ENCODE assay signal across 8 mouse cellular contexts in the genomic region with DNA sequence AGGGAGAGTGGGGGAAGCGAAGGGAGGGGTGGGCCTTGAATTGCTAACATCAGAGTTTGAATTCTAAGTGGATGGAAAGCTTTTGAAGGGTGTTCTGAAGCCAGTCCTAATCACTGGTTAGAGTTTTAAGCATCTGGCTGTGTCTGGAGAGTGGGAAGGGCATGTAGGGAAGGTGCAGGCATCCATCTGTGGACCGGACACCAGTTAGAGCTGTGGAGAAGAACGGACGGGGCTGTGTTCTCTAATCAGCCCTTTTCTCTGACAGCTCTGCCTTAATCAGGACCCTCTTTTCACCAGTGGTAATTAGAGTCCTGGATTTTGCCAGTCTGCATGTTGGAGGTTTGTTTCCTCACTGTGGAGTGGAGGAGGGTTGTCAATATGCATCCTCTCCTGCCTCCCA. TPM values are rescaled to one million over a fixed set of nuclear protein-coding genes. Genes with fewer than 3 reads are reported as not detected.
A peak's percentile ranks its signal among the peaks of the same experiment; 100 is the strongest.
DNase-seq lines count a peak whose midpoint lies in the region; ATAC-seq and TF ChIP-seq lines count a peak whose summit lies in the region.
"Had no signal": no experiment of that assay in that cellular context is flagged by ENCODE, and none has a peak within 500 bp of the region (broad histone marks: within the 10 kb centered on the region; RNA-seq: fewer than 3 reads in every experiment).

No protein-coding gene starts in this region.

- H3K9me3 ChIP-seq in liver, embryonic 11.5 days (ENCODE audit: control insufficient read depth, low read length): no peaks in the 10 kb centered on the region
- H3K9me3 ChIP-seq in forebrain, embryonic 12.5 days: no peaks in the 10 kb centered on the region
- no peaks in the 10 kb centered on the region for H3K9me3 ChIP-seq in hindbrain, embryonic 16.5 days (ENCODE audit: control insufficient read depth, low read length)

- peaks cover 28% of the 10 kb centered on the region for H3K4me1 ChIP-seq in liver, embryonic 11.5 days (replicated peaks; ENCODE audit: control insufficient read depth, insufficient read depth, low read length)
- H3K4me1 ChIP-seq in forebrain, embryonic 12.5 days: peaks cover 28% of the 10 kb centered on the region
- peaks cover 25% of the 10 kb centered on the region for H3K4me1 ChIP-seq in hindbrain, embryonic 16.5 days (ENCODE audit: control insufficient read depth, insufficient read depth, low read depth, low read length)

- DNase-seq in liver, embryonic 11.5 days (ENCODE audit: low spot score): no peak
- DNase-seq in liver: no peak
- no peak for DNase-seq in left cerebral cortex, adult 8-10 months (ENCODE audit: low spot score in 2 of 2)
- no peak for DNase-seq in left cerebral cortex, postnatal 25 days (ENCODE audit: low spot score in 2 of 2)
- DNase-seq: cerebellum, adult 18-20 months had no signal

- peaks cover 13% of the 10 kb centered on the region; the same call in 1 of the 2 replicates for H3K36me3 ChIP-seq in liver, embryonic 11.5 days (ENCODE audit: control insufficient read depth, insufficient read depth, low read length)
- H3K36me3 ChIP-seq in forebrain, embryonic 12.5 days (replicated peaks): peaks cover 18% of the 10 kb centered on the region
- peaks cover 2% of the 10 kb centered on the region; the same call in 1 of the 2 replicates for H3K36me3 ChIP-seq in hindbrain, embryonic 16.5 days (ENCODE audit: control insufficient read depth, insufficient read depth, low read length)
- H3K36me3 ChIP-seq in myocyte (ENCODE audit: control insufficient read depth, insufficient read depth): peaks cover 8% of the 10 kb centered on the region

- 71% methylated on average over 4 of the region's 4 CpGs for WGBS in liver, embryonic 11.5 days
- WGBS in forebrain, embryonic 12.5 days: 69% methylated on average over 4 of the region's 4 CpGs
- 76% methylated on average over 4 of the region's 4 CpGs for WGBS in hindbrain, embryonic 16.5 days

- ATAC-seq in liver, embryonic 11.5 days (replicated peaks; ENCODE audit: low FRiP score): no peak
- ATAC-seq in forebrain, embryonic 12.5 days (ENCODE audit: low FRiP score): no peak
- no peak for ATAC-seq in hindbrain, embryonic 16.5 days

- intact Hi-C loops in left cerebral cortex, postnatal 25 days (cut with DNase I): loop anchor here (5.0 kb wide), 1 partner anchor 133 kb away; the partner anchor contains the start of genes Raly and a

- no peak overlapping the region for H3ac ChIP-seq in myocyte (ENCODE audit: control insufficient read depth, insufficient read length)

- H3K4me3 ChIP-seq in liver, embryonic 11.5 days (ENCODE audit: low read depth, low read length): peak overlapping the region; percentile 82
- no peak overlapping the region for H3K4me3 ChIP-seq in forebrain, embryonic 12.5 days (replicated peaks)
- H3K4me3 ChIP-seq in hindbrain, embryonic 16.5 days (ENCODE audit: low read length): no peak overlapping the region
- peak overlapping the region; percentile 97 for H3K4me3 ChIP-seq in myocyte

- no peak for TF ChIP-seq POLR2A in myocyte (IDR thresholded peaks at IDR 0.05; ENCODE audit: insufficient read length, low read depth)

- H3K27me3 ChIP-seq in liver, embryonic 11.5 days (replicated peaks; ENCODE audit: control insufficient read depth, insufficient read depth, low read length): no peaks in the 10 kb centered on the region
- no peaks in the 10 kb centered on the region for H3K27me3 ChIP-seq in forebrain, embryonic 12.5 days
- H3K27me3 ChIP-seq in hindbrain, embryonic 16.5 days (replicated peaks; ENCODE audit: control insufficient read depth, insufficient read depth, low read length): no peaks in the 10 kb centered on the region
- no peaks in the 10 kb centered on the region for H3K27me3 ChIP-seq in myocyte (ENCODE audit: control insufficient read depth, insufficient read depth, insufficient read length)

- H3K79me2 ChIP-seq in myocyte (ENCODE audit: control insufficient read depth, insufficient read depth): peaks cover 70% of the 10 kb centered on the region

- H3K27ac ChIP-seq in liver, embryonic 11.5 days (ENCODE audit: low read depth, low read length): peak overlapping the region; percentile 32; the same call in 1 of the 2 replicates
- peak overlapping the region; percentile 37; the same call in 1 of the 2 replicates for H3K27ac ChIP-seq in forebrain, embryonic 12.5 days
- H3K27ac ChIP-seq in hindbrain, embryonic 16.5 days (ENCODE audit: low read depth, low read length): no peak overlapping the region

- peak overlapping the region; percentile 26; the same call in 1 of the 2 replicates for H3K9ac ChIP-seq in liver, embryonic 11.5 days (ENCODE audit: low read depth, low read length)
- peak overlapping the region; percentile 33; the same call in 1 of the 2 replicates for H3K9ac ChIP-seq in forebrain, embryonic 12.5 days
- no peak overlapping the region for H3K9ac ChIP-seq in hindbrain, embryonic 16.5 days (ENCODE audit: low read depth, low read length)

- peak overlapping the region; percentile 76 for H3K4me2 ChIP-seq in liver, embryonic 11.5 days
- H3K4me2 ChIP-seq in forebrain, embryonic 12.5 days: peak overlapping the region; percentile 98
- H3K4me2 ChIP-seq in hindbrain, embryonic 16.5 days (ENCODE audit: low read length): peak overlapping the region; percentile 27
- peak overlapping the region; percentile 93 for H3K4me2 ChIP-seq in myocyte (ENCODE audit: low read depth)

TF ChIP-seq in myocyte, 11 proteins besides CTCF, POLR2A, EP300 and RAD21:
- TF ChIP-seq E2F4 (IDR thresholded peaks at IDR 0.05; ENCODE audit: insufficient read depth) (no peak), TCF3 (IDR thresholded peaks at IDR 0.05; ENCODE audit: insufficient read length, low read depth) (no peak), MAX (IDR thresholded peaks at IDR 0.05; ENCODE audit: low read depth) (no peak), SRF (IDR thresholded peaks at IDR 0.05; ENCODE audit: control insufficient read depth, insufficient read length, low read depth) (no peak), MYOD1 (IDR thresholded peaks at IDR 0.05; ENCODE audit: control insufficient read depth in 1 of 3, insufficient read length in 2 of 3, low read depth in 2 of 3) (no peak), POLR2AphosphoS2 (IDR thresholded peaks at IDR 0.05; ENCODE audit: insufficient read length, low read depth) (no peak)
TF ChIP-seq in myocyte: peak in this region for 0.

RNA-seq across cellular contexts. Expression of gene Chmp4b, which starts 7.6 kb away (rescaled TPM):
- 9.3 and 10.9 TPM in 2 replicates for polyA plus RNA-seq in liver, embryonic 11.5 days (2014; fragmentation: Nextera tagmentation; extraction: Ambion mirVana)
- 20.9 and 21.8 TPM in 2 replicates for polyA plus RNA-seq in forebrain, embryonic 12.5 days (2016; fragmentation: Nextera tagmentation; extraction: Ambion mirVana)
- 23.0 and 32.2 TPM in 2 replicates for polyA plus RNA-seq in hindbrain, embryonic 16.5 days (2015; fragmentation: Nextera tagmentation; extraction: Ambion mirVana)
- polyA plus RNA-seq in myocyte (2012; fragmentation: generic; extraction: Trizol): 172 TPM
- 100 to 1,000 TPM; 201 to 231 (median 219) TPM for total RNA-seq in left cerebral cortex, adult 8-10 months (2022)
- total RNA-seq in left cerebral cortex, postnatal 25 days (2021): 100 to 1,000 TPM; 215 to 218 TPM

RNA-seq across cellular contexts. Expression of gene 4930519P11Rik, which starts 45.8 kb away (rescaled TPM):
- not detected in 2 replicates for polyA plus RNA-seq in liver, embryonic 11.5 days (2014; fragmentation: Nextera tagmentation; extraction: Ambion mirVana)
- polyA plus RNA-seq in forebrain, embryonic 12.5 days (2016; fragmentation: Nextera tagmentation; extraction: Ambion mirVana): not detected in 2 replicates
- polyA plus RNA-seq in hindbrain, embryonic 16.5 days (2015; fragmentation: Nextera tagmentation; extraction: Ambion mirVana): 0.35 and 0.82 TPM in 2 replicates
- polyA plus RNA-seq in myocyte (2012; fragmentation: generic; extraction: Trizol): 0.47 TPM
- total RNA-seq in left cerebral cortex, adult 8-10 months (2022): not detected
- total RNA-seq in left cerebral cortex, postnatal 25 days (2021): not detected

RNA-seq across cellular contexts. Expression of gene Zfp341, which starts 46.0 kb away (rescaled TPM):
- 1.3 and 1.5 TPM in 2 replicates for polyA plus RNA-seq in liver, embryonic 11.5 days (2014; fragmentation: Nextera tagmentation; extraction: Ambion mirVana)
- 1.2 and 1.4 TPM in 2 replicates for polyA plus RNA-seq in forebrain, embryonic 12.5 days (2016; fragmentation: Nextera tagmentation; extraction: Ambion mirVana)
- 2.0 and 2.3 TPM in 2 replicates for polyA plus RNA-seq in hindbrain, embryonic 16.5 days (2015; fragmentation: Nextera tagmentation; extraction: Ambion mirVana)
- polyA plus RNA-seq in myocyte (2012; fragmentation: generic; extraction: Trizol): 3.4 TPM
- total RNA-seq in left cerebral cortex, adult 8-10 months (2022): 10 to 100 TPM in 3 of 4 experiments, 1 to 10 TPM in 1; 9.5 to 10.9 (median 10.2) TPM
- total RNA-seq in left cerebral cortex, postnatal 25 days (2021): 10 to 100 TPM; 12.1 to 13.1 TPM

RNA-seq across cellular contexts. Expression of gene Pxmp4, which starts 55.6 kb away (rescaled TPM):
- polyA plus RNA-seq in liver, embryonic 11.5 days (2014; fragmentation: Nextera tagmentation; extraction: Ambion mirVana): 25.2 and 25.6 TPM in 2 replicates
- polyA plus RNA-seq in forebrain, embryonic 12.5 days (2016; fragmentation: Nextera tagmentation; extraction: Ambion mirVana): 10.4 and 11.2 TPM in 2 replicates
- polyA plus RNA-seq in hindbrain, embryonic 16.5 days (2015; fragmentation: Nextera tagmentation; extraction: Ambion mirVana): 18.7 and 20.6 TPM in 2 replicates
- 12.5 TPM for polyA plus RNA-seq in myocyte (2012; fragmentation: generic; extraction: Trizol)
- total RNA-seq in left cerebral cortex, adult 8-10 months (2022): 10 to 100 TPM; 13.2 to 15.2 (median 14.1) TPM
- 10 to 100 TPM; 11.4 to 14.1 TPM for total RNA-seq in left cerebral cortex, postnatal 25 days (2021)

Comparison
In these comparisons a context has a peak if more than half of its experiments do, and no peak if none do; other contexts are left out.
1. H3K4me2 ChIP-seq: peak in every context shown above with its lines; median percentile 98 in forebrain, embryonic 12.5 days; 93 in myocyte; 76 in liver, embryonic 11.5 days; 27 in hindbrain, embryonic 16.5 days.
2. H3K4me3 ChIP-seq: peak in liver, embryonic 11.5 days (single experiment) and myocyte (single experiment); none in forebrain, embryonic 12.5 days (single experiment) and hindbrain, embryonic 16.5 days (single experiment).